Comparison of ENCODE assay signal across 36 mouse cellular contexts in genomic region chr6:24963754-24964153, GRCm38 (mm10). TPM values are rescaled to one million over a fixed set of nuclear protein-coding genes. Genes with fewer than 3 reads are reported as not detected.
"Had no signal": no experiment of that assay in that cellular context is flagged by ENCODE, and none has a peak within 500 bp of the region (broad histone marks: within the 10 kb centered on the region; RNA-seq: fewer than 3 reads in every experiment).

No protein-coding gene starts in this region.

- H3K4me2 ChIP-seq: heart, embryonic 11.5 days; heart, embryonic 12.5 days; heart, embryonic 13.5 days; heart, embryonic 15.5 days; hindbrain, embryonic 12.5 days; hindbrain, embryonic 13.5 days; hindbrain, embryonic 14.5 days; hindbrain, embryonic 15.5 days; intestine, embryonic 15.5 days; kidney, embryonic 15.5 days had no signal

- DNase-seq: heart, adult 18-20 months; heart, adult 2 months; heart, postnatal 10 days; heart, postnatal 14 days; heart, postnatal 36 days; heart, postnatal 4 days; kidney, adult 11 months; kidney, adult 18-20 months; kidney, postnatal 10 days; kidney, postnatal 14 days; kidney, postnatal 25 days; kidney, postnatal 4 days; layer of hippocampus, adult 9-11 months; layer of hippocampus, postnatal 36 days had no signal

- ATAC-seq: hindbrain, embryonic 16.5 days; hindbrain, postnatal 0 days; inflammation-experienced regulatory T-cells, adult 6 months; intestine, embryonic 15.5 days; intestine, embryonic 16.5 days; intestine, postnatal 0 days had no signal

- H3K27me3 ChIP-seq: heart, embryonic 12.5 days; heart, embryonic 13.5 days; heart, embryonic 15.5 days; hindbrain, embryonic 12.5 days; hindbrain, embryonic 13.5 days; hindbrain, embryonic 15.5 days; intestine, embryonic 15.5 days; kidney, embryonic 15.5 days had no signal

- H3K9ac ChIP-seq: heart, embryonic 12.5 days; heart, embryonic 13.5 days; heart, embryonic 15.5 days; hindbrain, embryonic 12.5 days; hindbrain, embryonic 13.5 days; hindbrain, embryonic 14.5 days; hindbrain, embryonic 15.5 days; intestine, embryonic 15.5 days; kidney, embryonic 15.5 days had no signal

- H3K27ac ChIP-seq: heart, adult 2 months; heart, embryonic 10.5 days; heart, embryonic 13.5 days; heart, embryonic 15.5 days; hindbrain, embryonic 10.5 days; hindbrain, embryonic 12.5 days; hindbrain, embryonic 13.5 days; hindbrain, embryonic 14.5 days; hindbrain, embryonic 15.5 days; hindbrain, postnatal 0 days; intestine, embryonic 15.5 days; kidney, embryonic 15.5 days; kidney, postnatal 0 days; layer of hippocampus, adult 2 months had no signal

- H3K36me3 ChIP-seq: heart, embryonic 10.5 days; heart, embryonic 12.5 days; heart, embryonic 13.5 days; heart, embryonic 15.5 days; hindbrain, embryonic 10.5 days; hindbrain, embryonic 12.5 days; hindbrain, embryonic 13.5 days; hindbrain, embryonic 15.5 days; intestine, embryonic 15.5 days; kidney, embryonic 15.5 days had no signal

- H3K4me3 ChIP-seq: heart, adult 2 months; heart, embryonic 10.5 days; heart, embryonic 12.5 days; heart, embryonic 13.5 days; heart, embryonic 15.5 days; hindbrain, embryonic 10.5 days; hindbrain, embryonic 12.5 days; hindbrain, embryonic 13.5 days; hindbrain, embryonic 15.5 days; intestine, embryonic 15.5 days; kidney, embryonic 15.5 days; layer of hippocampus, adult 2 months had no signal

- H3K4me1 ChIP-seq: heart, embryonic 10.5 days; heart, embryonic 12.5 days; heart, embryonic 13.5 days; heart, embryonic 15.5 days; hindbrain, embryonic 10.5 days; hindbrain, embryonic 12.5 days; hindbrain, embryonic 13.5 days; hindbrain, embryonic 15.5 days; intestine, embryonic 15.5 days; kidney, embryonic 15.5 days had no signal

- H3K9me3 ChIP-seq: heart, embryonic 10.5 days; heart, embryonic 12.5 days; heart, embryonic 13.5 days; heart, embryonic 15.5 days; hindbrain, embryonic 10.5 days; hindbrain, embryonic 12.5 days; hindbrain, embryonic 13.5 days; hindbrain, embryonic 15.5 days; intestine, embryonic 15.5 days; kidney, embryonic 15.5 days had no signal

RNA-seq across cellular contexts. Expression of gene Tmem229a, which starts 7.7 kb away (rescaled TPM):
- total RNA-seq: heart, adult 18-20 months; hematopoietic stem cell, adult 5-6 weeks had no signal
- polyA plus RNA-seq: heart, embryonic 14.5 days; heart, postnatal 0 days had no signal
